Mouse (Mus musculus) B cell, adult 62 days (primary cell): ENCODE results near the gene Capza3. TPM values are rescaled to one million over a fixed set of nuclear protein-coding genes. Genes with fewer than 3 reads are reported as not detected.

Experiments used
- total RNA-seq: library from RNA; stranded (reverse); gene quantifications from 4 replicates; pipeline ENCODE4 v1.2.4, GENCODE M21; 2023

Gene Capza3
- total RNA-seq, result not detected in 4 replicates

GRCm38 (mm10) chr6:140040952-140041351 lies at the start of gene Capza3:
Gene Capza3 (plus strand): TSS chr6:140041252.

GRCm38 (mm10) chr6:140041357-140041756 lies 305 bp downstream of the Capza3 start, which contains the start of gene Plcz1:
Gene Plcz1 (minus strand): TSS chr6:140041457.

Other genes starting within 250 kb of the Capza3 start
- gene Plcz1, start 205 bp downstream of the Capza3 start, total RNA-seq, result not detected in 4 replicates